Mouse (Mus musculus) kidney, postnatal 14 days (tissue): ENCODE measurements around the gene Ugt1a7c.

Experiments
- DNase-seq: peaks from one replicate; pipeline ENCODE4 v3.0.0; 2022; ENCODE audit warnings: mixed read lengths

Ugt1a7c gene

GRCm38 (mm10) chr1:88264237-88264868 lies 169.5 kb downstream of the Ugt1a7c start:
- no peak for DNase-seq

- no peak for DNase-seq
These were observed 170.0 kb downstream of the Ugt1a7c start for GRCm38 (mm10) chr1:88264869-88265240.

- no peak for DNase-seq
These were observed 171.3 kb downstream of the Ugt1a7c start for GRCm38 (mm10) chr1:88266123-88266522.

DNA sequence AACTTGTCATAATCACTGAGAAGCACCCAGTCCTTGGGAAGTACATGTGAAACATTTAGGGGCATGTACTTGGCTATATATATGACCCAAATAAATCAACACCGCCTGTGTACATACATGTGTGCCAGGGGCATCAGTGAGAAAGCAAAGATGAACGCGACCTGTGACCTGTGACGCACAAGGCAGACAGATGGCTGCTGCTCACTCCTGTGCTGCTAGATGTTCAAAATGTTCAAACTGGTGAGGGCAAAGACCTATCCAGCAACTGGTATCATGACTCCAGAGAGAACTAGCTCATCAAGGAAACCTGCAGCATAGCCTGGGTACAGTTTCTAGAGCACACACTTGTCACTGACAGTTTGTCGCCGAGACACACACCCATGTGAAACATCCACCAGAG lies 172.6 kb downstream of the Ugt1a7c start:
- no peak for DNase-seq

- no peak for DNase-seq
These were observed 173.2 kb downstream of the Ugt1a7c start for GRCm38 (mm10) chr1:88268070-88268469.
